Mouse (Mus musculus): ENCODE measurements at regions not wholly inside any gene's neighbourhood (a gene's known extent, or its start where the extent isn't known, plus 50 kb on each side); places are given as distances from the start of the nearest gene placed in this dataset.

DNA sequence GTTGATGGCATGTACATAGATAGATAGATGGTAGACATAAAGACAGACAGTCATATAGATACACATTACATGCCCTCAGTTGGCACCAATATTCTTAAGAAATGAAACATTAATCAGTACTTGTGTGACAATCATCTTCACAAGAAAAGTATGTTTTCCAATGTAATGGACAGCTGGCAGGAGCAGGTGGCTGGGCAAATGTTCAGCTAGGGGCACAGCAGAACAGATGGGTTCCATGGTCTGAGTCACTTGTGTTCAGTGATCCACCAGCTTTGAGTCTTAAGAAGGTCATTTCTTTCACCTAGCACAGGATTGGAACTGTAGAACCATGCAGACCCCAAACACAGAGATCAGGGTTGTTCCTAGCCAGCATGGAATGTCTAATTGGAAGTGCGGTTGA, 2631.2 kb upstream of the 5930422O12Rik start:
- Histone ChIP-seq H3K36me3 (ENCODE audit: control insufficient read depth, insufficient read depth, low read length) (no peaks in the 10 kb centered on the region), H3K4me1 (ENCODE audit: control insufficient read depth, insufficient read depth, insufficient read length) (no peaks in the 10 kb centered on the region), H3K4me3 (ENCODE audit: extremely low read depth, insufficient read depth, insufficient read length) (no peak overlapping the region), H3K27ac (ENCODE audit: insufficient read depth, low read length) (no peak overlapping the region), H3K27me3 (ENCODE audit: control insufficient read depth, insufficient read depth, low read length) (no peaks in the 10 kb centered on the region)
- no peak for TF ChIP-seq POLR2A (IDR thresholded peaks at IDR 0.05; ENCODE audit: low read depth, low read length)
- no peak for TF ChIP-seq CTCF (IDR thresholded peaks at IDR 0.05; ENCODE audit: extremely low read depth, insufficient read depth, insufficient read length, insufficient replicate concordance)
- 90% methylated on average over 1 of the region's 1 CpGs for WGBS
- DNase-seq (ENCODE audit: low read depth in 1 of 2, low spot score in 2 of 2) = no peak

- Histone ChIP-seq H3K27me3 (ENCODE audit: control insufficient read depth, insufficient read depth, low read length) (no peaks in the 10 kb centered on the region), H3K4me3 (ENCODE audit: extremely low read depth, insufficient read depth, insufficient read length) (no peak overlapping the region)
- 89% methylated on average over 5 of the region's 5 CpGs for WGBS
Measured at GRCm38 (mm10) chr8:30817028-30817427, 2611.5 kb upstream of the 5930422O12Rik start.

GRCm38 (mm10) chr8:30822835-30823587, 2605.5 kb upstream of the 5930422O12Rik start:
- H3K4me1 ChIP-seq (ENCODE audit: control insufficient read depth, insufficient read depth, insufficient read length) = no peaks in the 10 kb centered on the region
- no peaks in the 10 kb centered on the region for H3K36me3 ChIP-seq (ENCODE audit: control insufficient read depth, insufficient read depth, low read length)
- no peak overlapping the region for H3K27ac ChIP-seq (ENCODE audit: insufficient read depth, low read length)
- H3K4me3 ChIP-seq (ENCODE audit: extremely low read depth, insufficient read depth, insufficient read length) = no peak overlapping the region
- H3K27me3 ChIP-seq (ENCODE audit: control insufficient read depth, insufficient read depth, low read length) = no peaks in the 10 kb centered on the region
- WGBS = 89% methylated on average over 25 of the region's 25 CpGs
- DNase-seq (ENCODE audit: low read depth in 1 of 2, low spot score in 2 of 2) = no peak
- TF ChIP-seq POLR2A (IDR thresholded peaks at IDR 0.05; ENCODE audit: low read depth, low read length) (no peak), CTCF (IDR thresholded peaks at IDR 0.05; ENCODE audit: extremely low read depth, insufficient read depth, insufficient read length, insufficient replicate concordance) (no peak)

More at GRCm38 (mm10) chr8:30817028-30817427, 2611.5 kb upstream of the 5930422O12Rik start:
- no peak for TF ChIP-seq POLR2A (IDR thresholded peaks at IDR 0.05; ENCODE audit: low read depth, low read length)
- no peak for TF ChIP-seq CTCF (IDR thresholded peaks at IDR 0.05; ENCODE audit: extremely low read depth, insufficient read depth, insufficient read length, insufficient replicate concordance)
- H3K27ac ChIP-seq (ENCODE audit: insufficient read depth, low read length) = no peak overlapping the region
- no peaks in the 10 kb centered on the region for H3K4me1 ChIP-seq (ENCODE audit: control insufficient read depth, insufficient read depth, insufficient read length)
- no peak for DNase-seq (ENCODE audit: low read depth in 1 of 2, low spot score in 2 of 2)
- H3K36me3 ChIP-seq (ENCODE audit: control insufficient read depth, insufficient read depth, low read length) = no peaks in the 10 kb centered on the region

DNA sequence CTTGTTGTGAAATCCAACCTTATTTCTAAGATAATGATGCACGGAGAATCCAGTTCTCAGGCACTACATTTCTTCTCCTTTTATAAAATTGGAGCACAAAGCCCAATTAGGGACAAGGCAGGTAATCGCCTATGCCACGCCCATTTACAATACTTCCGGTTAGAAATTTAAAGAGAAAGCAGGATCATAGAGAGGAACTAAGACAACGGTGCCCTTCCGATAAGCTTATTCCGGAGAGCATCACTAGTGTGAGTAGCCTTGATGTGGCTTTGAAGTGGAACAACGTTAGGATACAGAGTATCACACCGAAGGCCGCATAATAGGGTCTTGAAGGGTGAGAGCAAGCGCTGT, 2604.9 kb upstream of the 5930422O12Rik start:
- no peak for DNase-seq (ENCODE audit: low read depth in 1 of 2, low spot score in 2 of 2)

GRCm38 (mm10) chr8:30826021-30826420, 2602.5 kb upstream of the 5930422O12Rik start:
- TF ChIP-seq CTCF (IDR thresholded peaks at IDR 0.05; ENCODE audit: extremely low read depth, insufficient read depth, insufficient read length, insufficient replicate concordance) (no peak), POLR2A (IDR thresholded peaks at IDR 0.05; ENCODE audit: low read depth, low read length) (no peak)
- DNase-seq (ENCODE audit: low read depth in 1 of 2, low spot score in 2 of 2) = no peak
- no peaks in the 10 kb centered on the region for H3K4me1 ChIP-seq (ENCODE audit: control insufficient read depth, insufficient read depth, insufficient read length)

More for the DNA sequence above, 2604.9 kb upstream of the 5930422O12Rik start:
- Histone ChIP-seq H3K27ac (ENCODE audit: insufficient read depth, low read length) (no peak overlapping the region), H3K4me3 (ENCODE audit: extremely low read depth, insufficient read depth, insufficient read length) (no peak overlapping the region), H3K27me3 (ENCODE audit: control insufficient read depth, insufficient read depth, low read length) (no peaks in the 10 kb centered on the region), H3K36me3 (ENCODE audit: control insufficient read depth, insufficient read depth, low read length) (no peaks in the 10 kb centered on the region), H3K4me1 (ENCODE audit: control insufficient read depth, insufficient read depth, insufficient read length) (no peaks in the 10 kb centered on the region)
- TF ChIP-seq CTCF (IDR thresholded peaks at IDR 0.05; ENCODE audit: extremely low read depth, insufficient read depth, insufficient read length, insufficient replicate concordance) (no peak), POLR2A (IDR thresholded peaks at IDR 0.05; ENCODE audit: low read depth, low read length) (no peak)
- WGBS = 92% methylated on average over 11 of the region's 11 CpGs

DNA sequence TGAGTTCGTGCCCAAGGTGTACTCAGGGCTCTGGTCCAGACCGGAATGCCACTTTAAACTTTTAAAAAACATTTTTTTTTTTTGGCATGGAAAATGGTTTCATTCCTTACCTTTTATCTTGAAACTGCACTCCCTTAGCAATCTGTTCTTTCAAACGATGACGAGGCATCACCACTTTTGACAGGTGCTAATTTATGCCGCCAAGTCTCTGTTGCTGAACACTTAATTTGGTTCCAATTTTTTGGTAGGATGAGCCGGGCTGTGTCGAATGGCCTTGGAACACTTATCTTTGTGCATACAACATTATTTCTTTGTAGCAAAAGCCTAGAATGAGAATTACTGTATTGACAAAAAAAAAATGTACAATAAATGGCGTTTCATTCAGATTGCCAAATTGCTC, 2590.5 kb upstream of the 5930422O12Rik start:
- TF ChIP-seq CTCF (IDR thresholded peaks at IDR 0.05; ENCODE audit: extremely low read depth, insufficient read depth, insufficient read length, insufficient replicate concordance) (no peak), POLR2A (IDR thresholded peaks at IDR 0.05; ENCODE audit: low read depth, low read length) (no peak)
- no peak overlapping the region for H3K27ac ChIP-seq (ENCODE audit: insufficient read depth, low read length)
- no peaks in the 10 kb centered on the region for H3K27me3 ChIP-seq (ENCODE audit: control insufficient read depth, insufficient read depth, low read length)
- WGBS = 85% methylated on average over 8 of the region's 8 CpGs
- no peak overlapping the region for H3K4me3 ChIP-seq (ENCODE audit: extremely low read depth, insufficient read depth, insufficient read length)
- DNase-seq (ENCODE audit: low read depth in 1 of 2, low spot score in 2 of 2) = no peak
- H3K4me1 ChIP-seq (ENCODE audit: control insufficient read depth, insufficient read depth, insufficient read length) = no peaks in the 10 kb centered on the region
- no peaks in the 10 kb centered on the region for H3K36me3 ChIP-seq (ENCODE audit: control insufficient read depth, insufficient read depth, low read length)

More at GRCm38 (mm10) chr8:30826021-30826420, 2602.5 kb upstream of the 5930422O12Rik start:
- Histone ChIP-seq H3K36me3 (ENCODE audit: control insufficient read depth, insufficient read depth, low read length) (no peaks in the 10 kb centered on the region), H3K4me3 (ENCODE audit: extremely low read depth, insufficient read depth, insufficient read length) (no peak overlapping the region), H3K27ac (ENCODE audit: insufficient read depth, low read length) (no peak overlapping the region), H3K27me3 (ENCODE audit: control insufficient read depth, insufficient read depth, low read length) (no peaks in the 10 kb centered on the region)
- 88% methylated on average over 4 of the region's 4 CpGs for WGBS

DNA sequence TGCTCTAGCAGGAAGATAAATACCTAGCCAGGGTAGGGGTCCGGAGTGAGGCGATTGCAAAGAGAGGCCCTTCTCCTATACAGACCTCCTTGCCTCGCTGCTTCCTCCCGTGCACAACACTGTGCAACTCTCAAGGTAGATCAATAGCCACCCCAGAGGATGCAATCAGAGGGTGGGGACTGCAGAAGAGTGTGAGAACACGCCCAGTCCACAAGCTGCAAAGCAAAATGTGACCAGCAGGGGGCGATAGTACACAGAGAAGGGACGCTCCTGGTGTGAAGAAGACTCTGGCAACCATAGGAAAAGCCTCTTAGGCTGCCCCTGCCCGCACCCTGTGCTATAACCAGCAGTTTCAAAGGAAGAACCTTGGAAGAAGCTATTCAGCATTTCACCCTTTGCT, 2588.4 kb upstream of the 5930422O12Rik start:
- peak in 1 of 2 experiments; percentile 4 for DNase-seq (ENCODE audit: low read depth in 1 of 2, low spot score in 2 of 2)
- no peak overlapping the region for H3K27ac ChIP-seq (ENCODE audit: insufficient read depth, low read length)
- no peaks in the 10 kb centered on the region for H3K27me3 ChIP-seq (ENCODE audit: control insufficient read depth, insufficient read depth, low read length)
- H3K4me1 ChIP-seq (ENCODE audit: control insufficient read depth, insufficient read depth, insufficient read length) = no peaks in the 10 kb centered on the region
- TF ChIP-seq POLR2A (IDR thresholded peaks at IDR 0.05; ENCODE audit: low read depth, low read length) (no peak), CTCF (IDR thresholded peaks at IDR 0.05; ENCODE audit: extremely low read depth, insufficient read depth, insufficient read length, insufficient replicate concordance) (no peak)
- 33% methylated on average over 8 of the region's 8 CpGs for WGBS
- H3K36me3 ChIP-seq (ENCODE audit: control insufficient read depth, insufficient read depth, low read length) = no peaks in the 10 kb centered on the region
- H3K4me3 ChIP-seq (ENCODE audit: extremely low read depth, insufficient read depth, insufficient read length) = no peak overlapping the region

Measured in spleen, adult 2 months (tissue).